Mouse (Mus musculus) midbrain, embryonic 12.5 days (tissue): ENCODE data around the gene Pdia3. TPM values are rescaled to one million over a fixed set of nuclear protein-coding genes. Genes with fewer than 3 reads are reported as not detected.
"Not testable (repeated sequence)": the region's sequence is repeated elsewhere in the genome, so short reads cannot be mapped to it uniquely, and the experiment has no call there.

Experiments used
- ATAC-seq: fragments of 200-750 bp; cut with Nextera tagmentation; 2 replicates; pipeline ENCODE4 v1.8.0; 2017; ENCODE audit warnings: low read depth, moderate TSS enrichment, moderate library complexity; ENCODE audit not compliant: low FRiP score
- H3K27ac ChIP-seq: fragments of 300-500 bp; sonication (generic); replicated peaks from 2 replicates; pipeline ENCODE4 v1.5.1; 2016; ENCODE audit warnings: mild to moderate bottlenecking
- H3K27me3 ChIP-seq: fragments of 300-500 bp; sonication (generic); 2 replicates; pipeline ENCODE4 v1.6.1; 2016; ENCODE audit warnings: mild to moderate bottlenecking
- H3K36me3 ChIP-seq: fragments of 300-500 bp; sonication (generic); 2 replicates; pipeline ENCODE4 v1.6.1; 2016
- H3K4me1 ChIP-seq: fragments of 300-500 bp; sonication (generic); 2 replicates; pipeline ENCODE4 v1.6.1; 2016
- H3K4me2 ChIP-seq: fragments of 300-500 bp; sonication (generic); replicated peaks from 2 replicates; pipeline ENCODE4 v1.6.1; 2016; ENCODE audit warnings: mild to moderate bottlenecking, moderate library complexity
- H3K4me3 ChIP-seq: fragments of 300-500 bp; sonication (generic); 2 replicates; pipeline ENCODE4 v1.5.1; 2016; ENCODE audit warnings: mild to moderate bottlenecking
- H3K9ac ChIP-seq: fragments of 300-500 bp; sonication (generic); replicated peaks from 2 replicates; pipeline ENCODE4 v1.6.1; 2016; ENCODE audit warnings: mild to moderate bottlenecking, moderate library complexity
- H3K9me3 ChIP-seq: fragments of 300-500 bp; sonication (generic); 2 replicates; pipeline ENCODE4 v1.6.1; 2016; ENCODE audit warnings: mild to moderate bottlenecking
- WGBS: fragments of 180-500 bp; shearing (Covaris S2); methylation state at CpG from one replicate; pipeline ENCODE4 v1.1.7; 2016; 5-methylcytosine and 5-hydroxymethylcytosine counted together
- microRNA-seq: library from miRNA; unstranded; fragments of <30 nt; microRNA quantifications from one replicate; pipeline ENCODE4, GENCODE M21; 2017
- polyA plus RNA-seq: library from polyadenylated mRNA; unstranded; fragments of >200 nt; fragmentation: Nextera tagmentation; extraction: Ambion mirVana; gene quantifications from 2 replicates; pipeline ENCODE4 v1.2.1, GENCODE M21; 2016

The Pdia3 gene
- polyA plus RNA-seq, 1 experiment from 2014 or later, result 459 TPM

GRCm38 (mm10) chr2:121484403-121484802, 70.8 kb downstream of the Pdia3 start:
- not testable (repeated sequence) for H3K36me3 ChIP-seq, ATAC-seq, H3K9me3 ChIP-seq, H3K4me2 ChIP-seq, H3K4me3 ChIP-seq, H3K9ac ChIP-seq, H3K27ac ChIP-seq, H3K27me3 ChIP-seq, H3K4me1 ChIP-seq
- WGBS, result 79% methylated on average over 2 of the region's 2 CpGs

Small RNAs within 50 kb of the gene (microRNA-seq; reads per million reads assigned to microRNA genes)
- gene Gm22953, result not detected

Other genes with a start within 250 kb of the Pdia3 start
- gene Tubgcp4, start 243.1 kb upstream of the Pdia3 start, polyA plus RNA-seq, result 81.9 and 82.5 TPM in 2 replicates
- gene Zscan29, start 242.7 kb upstream of the Pdia3 start, polyA plus RNA-seq, result 14.3 TPM in 2 replicates
- gene Trp53bp1, start 142.4 kb upstream of the Pdia3 start, polyA plus RNA-seq, result 230 and 245 TPM in 2 replicates
- 14.7 and 16.8 TPM in 2 replicates for gene Map1a, start 124.2 kb upstream of the Pdia3 start, polyA plus RNA-seq
- gene Ppip5k1, start 58.4 kb upstream of the Pdia3 start, polyA plus RNA-seq, result 13.2 and 15.1 TPM in 2 replicates
- gene Ckmt1, start 56.1 kb upstream of the Pdia3 start, polyA plus RNA-seq, result 6.4 and 7.2 TPM in 2 replicates
- gene Strc, start 26.6 kb upstream of the Pdia3 start, polyA plus RNA-seq, result not detected in 2 replicates
- gene Catsper2, start within 50 bp of the Pdia3 start, polyA plus RNA-seq, result 3.0 and 3.3 TPM in 2 replicates
- gene Ell3, start 30.5 kb downstream of the Pdia3 start, polyA plus RNA-seq, result 1.7 and 2.3 TPM in 2 replicates
- gene Serf2, start 35.4 kb downstream of the Pdia3 start, polyA plus RNA-seq, result 456 and 461 TPM in 2 replicates
- 108 and 127 TPM in 2 replicates for gene Hypk, start 39.5 kb downstream of the Pdia3 start, polyA plus RNA-seq
- 0.85 and 1.2 TPM in 2 replicates for gene Serinc4, start 43.0 kb downstream of the Pdia3 start, polyA plus RNA-seq
- gene Mfap1b, start 60.3 kb downstream of the Pdia3 start, polyA plus RNA-seq, result 66.4 and 70.8 TPM in 2 replicates
- gene Mfap1a, start 92.9 kb downstream of the Pdia3 start, polyA plus RNA-seq, result 31.9 and 34.8 TPM in 2 replicates
- gene Wdr76, start 92.9 kb downstream of the Pdia3 start, polyA plus RNA-seq, result 11.0 TPM in 2 replicates